Mouse (Mus musculus): Measurements from ENCODE around the gene Iapp.
"Not testable (repeated sequence)": the region's sequence is repeated elsewhere in the genome, so short reads cannot be mapped to it uniquely, and the experiment has no call there.

Gene Iapp

GRCm38 (mm10) chr6:142298098-142298497, at the start of gene Iapp:
TSS of gene Iapp (plus strand) at chr6:142298423.
- DNase-seq (ENCODE audit: extremely low spot score, low read depth, low spot score) = no peak

- not testable (repeated sequence) for DNase-seq (ENCODE audit: extremely low spot score, low read depth, low spot score)
These were observed 47.4 kb upstream of the Iapp start for GRCm38 (mm10) chr6:142250738-142251307.

- DNase-seq (ENCODE audit: extremely low spot score, low read depth, low spot score) = no peak
These were observed 22.3 kb upstream of the Iapp start for GRCm38 (mm10) chr6:142275721-142276442.

GRCm38 (mm10) chr6:142289413-142290118, 8.7 kb upstream of the Iapp start:
- DNase-seq (ENCODE audit: extremely low spot score, low read depth, low spot score) = no peak

GRCm38 (mm10) chr6:142305076-142305475, 6.9 kb downstream of the Iapp start:
- no peak for DNase-seq (ENCODE audit: extremely low spot score, low read depth, low spot score)

GRCm38 (mm10) chr6:142314285-142314684, 16.1 kb downstream of the Iapp start:
- no peak for DNase-seq (ENCODE audit: extremely low spot score, low read depth, low spot score)

GRCm38 (mm10) chr6:142317106-142317505, 18.9 kb downstream of the Iapp start:
- DNase-seq (ENCODE audit: extremely low spot score, low read depth, low spot score) = no peak

GRCm38 (mm10) chr6:142322881-142323280, 24.7 kb downstream of the Iapp start, which contains the start of gene Slco1a5:
TSS of gene Slco1a5 (minus strand) at chr6:142322981.
- DNase-seq (ENCODE audit: extremely low spot score, low read depth, low spot score) = no peak

- DNase-seq (ENCODE audit: extremely low spot score, low read depth, low spot score) = no peak
These were observed 28.4 kb downstream of the Iapp start for GRCm38 (mm10) chr6:142326598-142326997.

GRCm38 (mm10) chr6:142329201-142329600, 31.0 kb downstream of the Iapp start:
- no peak for DNase-seq (ENCODE audit: extremely low spot score, low read depth, low spot score)

GRCm38 (mm10) chr6:142338961-142339360, 40.7 kb downstream of the Iapp start:
- no peak for DNase-seq (ENCODE audit: extremely low spot score, low read depth, low spot score)

- no peak for DNase-seq (ENCODE audit: extremely low spot score, low read depth, low spot score)
These were observed 41.4 kb downstream of the Iapp start for GRCm38 (mm10) chr6:142339576-142339975.

- no peak for DNase-seq (ENCODE audit: extremely low spot score, low read depth, low spot score)
These were observed 45.3 kb downstream of the Iapp start for GRCm38 (mm10) chr6:142343561-142343960.

- peak; percentile 79 for DNase-seq (ENCODE audit: extremely low spot score, low read depth, low spot score)
These were observed 47.3 kb downstream of the Iapp start, which contains the start of gene Pyroxd1 for GRCm38 (mm10) chr6:142345440-142346038. TSS of gene Pyroxd1 (plus strand) at chr6:142345654.

- no peak for DNase-seq (ENCODE audit: extremely low spot score, low read depth, low spot score)
These were observed 48.2 kb downstream of the Iapp start for GRCm38 (mm10) chr6:142346181-142347110.

GRCm38 (mm10) chr6:142347431-142348385, 49.5 kb downstream of the Iapp start:
- DNase-seq (ENCODE audit: extremely low spot score, low read depth, low spot score) = no peak

- DNase-seq (ENCODE audit: extremely low spot score, low read depth, low spot score) = not testable (repeated sequence)
These were observed 53.9 kb downstream of the Iapp start for GRCm38 (mm10) chr6:142352099-142352498.

All from hindlimb bud, embryonic 11.5 days (tissue).